Mouse (Mus musculus) hindbrain, embryonic 13.5 days (tissue): ENCODE measurements around the gene Ears2. TPM values are rescaled to one million over a fixed set of nuclear protein-coding genes. Genes with fewer than 3 reads are reported as not detected.

Experiments used
- ATAC-seq: fragments of 200-750 bp; cut with Nextera tagmentation; 2 replicates; pipeline ENCODE4 v1.8.0; 2017; ENCODE audit warnings: moderate TSS enrichment; ENCODE audit not compliant: low FRiP score
- H3K27ac ChIP-seq: fragments of 300-500 bp; sonication (generic); 2 replicates; pipeline ENCODE4 v1.5.1; 2015; ENCODE audit warnings: inconsistent platforms, mild to moderate bottlenecking, moderate library complexity
- H3K27me3 ChIP-seq: fragments of 300-500 bp; sonication (generic); 2 replicates; pipeline ENCODE4 v1.6.1; 2015; ENCODE audit warnings: mild to moderate bottlenecking, inconsistent platforms
- H3K36me3 ChIP-seq: fragments of 300-500 bp; sonication (generic); 2 replicates; pipeline ENCODE4 v1.6.1; 2015; ENCODE audit warnings: mild to moderate bottlenecking, inconsistent platforms
- H3K4me1 ChIP-seq: fragments of 300-500 bp; sonication (generic); replicated peaks from 2 replicates; pipeline ENCODE4 v1.6.1; 2015; ENCODE audit warnings: inconsistent platforms
- H3K4me2 ChIP-seq: fragments of 300-500 bp; sonication (generic); 2 replicates; pipeline ENCODE4 v1.6.1; 2015; ENCODE audit warnings: inconsistent platforms, mild to moderate bottlenecking, moderate library complexity
- H3K4me3 ChIP-seq: fragments of 300-500 bp; sonication (generic); 2 replicates; pipeline ENCODE4 v1.5.1; 2015; ENCODE audit warnings: mild to moderate bottlenecking, inconsistent platforms
- H3K9ac ChIP-seq: fragments of 300-500 bp; sonication (generic); 2 replicates; pipeline ENCODE4 v1.6.1; 2015; ENCODE audit warnings: mild to moderate bottlenecking, inconsistent platforms
- H3K9me3 ChIP-seq: fragments of 300-500 bp; sonication (generic); 2 replicates; pipeline ENCODE4 v1.6.1; 2016; ENCODE audit warnings: inconsistent platforms
- WGBS: fragments of 180-500 bp; shearing (Covaris S2); methylation state at CpG from one replicate; pipeline ENCODE4 v1.1.7; 2015; 5-methylcytosine and 5-hydroxymethylcytosine counted together
- polyA plus RNA-seq: library from polyadenylated mRNA; unstranded; fragments of >200 nt; fragmentation: Nextera tagmentation; extraction: Ambion mirVana; gene quantifications from 2 replicates; pipeline ENCODE4 v1.2.1, GENCODE M21; 2015

The Ears2 gene
- polyA plus RNA-seq, 1 experiment from 2014 or later = 10.4 TPM

DNA sequence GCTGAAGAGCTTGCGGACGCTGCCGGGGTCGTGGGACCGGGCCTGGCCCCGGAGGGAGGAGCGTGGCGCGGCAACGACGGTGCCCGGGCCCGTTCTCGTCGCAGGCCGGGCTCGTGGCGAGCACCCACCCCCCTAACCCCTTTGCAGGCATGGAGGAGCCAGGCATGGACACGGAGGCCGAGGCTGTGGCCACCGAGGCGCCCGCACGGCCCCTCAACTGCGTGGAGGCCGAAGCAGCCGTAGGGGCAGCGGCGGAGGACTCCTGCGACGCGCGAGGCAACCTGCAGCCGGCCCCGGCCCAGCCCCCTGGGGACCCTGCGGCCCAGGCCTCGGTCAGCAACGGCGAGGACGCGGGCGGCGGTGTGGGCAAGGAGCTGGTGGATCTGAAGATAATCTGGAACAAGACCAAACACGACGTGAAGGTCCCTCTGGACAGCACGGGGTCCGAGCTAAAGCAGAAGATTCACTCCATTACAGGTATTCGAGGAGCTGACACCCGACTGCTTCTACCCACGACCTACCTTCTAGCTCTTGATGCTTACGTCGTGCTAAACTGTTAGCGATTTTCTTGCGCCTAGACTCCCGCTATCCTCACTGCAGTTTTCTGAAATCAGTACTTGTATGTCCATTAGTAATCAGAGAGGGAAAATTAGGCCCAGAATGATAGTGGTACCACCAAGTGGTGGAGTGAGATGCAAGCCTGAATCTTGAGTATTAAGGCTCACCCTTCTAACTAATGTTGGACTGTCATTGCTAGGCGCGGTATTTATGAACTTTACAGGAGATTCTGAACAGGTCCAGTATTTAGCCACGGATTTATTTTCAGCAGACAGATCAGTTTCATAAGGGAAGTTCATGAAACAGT lies 686 bp upstream of the Ears2 start:
- 2% methylated on average over 58 of the region's 58 CpGs for WGBS
- no peaks in the 10 kb centered on the region for H3K27me3 ChIP-seq
- H3K36me3 ChIP-seq = peaks cover 30% of the 10 kb centered on the region
- peak overlapping the region; percentile 67 for H3K4me2 ChIP-seq
- peak overlapping the region; percentile 99 for H3K4me3 ChIP-seq
- no peaks in the 10 kb centered on the region for H3K9me3 ChIP-seq
- ATAC-seq = peak; percentile 56
- peaks cover 38% of the 10 kb centered on the region for H3K4me1 ChIP-seq
- H3K27ac ChIP-seq = peak overlapping the region; percentile 96
- peak overlapping the region; percentile 98 for H3K9ac ChIP-seq

DNA sequence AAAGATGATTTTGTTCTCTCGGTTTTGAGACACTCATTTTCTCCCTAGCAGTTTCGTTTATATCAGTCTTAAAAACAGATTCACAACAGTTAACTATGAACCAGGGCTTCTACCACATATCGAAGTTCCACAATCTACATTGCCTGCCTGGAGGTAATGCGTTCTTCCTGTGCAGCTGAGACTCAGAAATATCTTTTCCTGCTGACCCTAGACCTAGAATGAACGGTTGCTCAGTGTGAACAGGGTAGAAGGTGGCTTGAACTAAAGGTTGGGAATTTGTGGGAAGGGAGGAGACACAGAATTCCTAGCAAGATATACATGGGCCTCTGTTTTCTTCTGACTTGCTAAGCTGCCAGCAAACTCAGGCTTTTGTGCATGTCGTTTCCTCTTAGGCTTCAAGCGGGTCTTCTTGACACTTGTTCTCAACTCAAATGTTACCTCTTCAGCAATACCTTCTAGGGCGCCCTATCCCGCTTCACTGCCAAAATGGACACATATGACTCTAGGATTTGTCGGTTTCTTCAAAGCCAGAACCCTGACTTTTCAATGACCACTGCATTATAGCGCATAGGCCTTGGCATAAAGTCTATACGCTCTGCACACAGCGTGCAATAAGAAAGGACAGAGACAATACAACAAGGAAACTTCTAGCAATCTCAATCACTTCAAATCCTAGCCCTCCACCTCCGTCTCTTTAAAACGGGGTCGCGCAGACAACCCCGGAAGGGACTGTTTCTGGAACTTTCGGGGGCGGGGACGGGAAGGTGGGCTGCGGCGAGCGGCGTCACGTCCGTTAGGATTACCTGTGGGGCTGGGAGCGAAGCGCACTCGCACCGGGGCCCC lies 740 bp downstream of the Ears2 start:
- Histone ChIP-seq H3K27me3 (no peaks in the 10 kb centered on the region), H3K27ac (peak overlapping the region; percentile 96), H3K36me3 (peaks cover 27% of the 10 kb centered on the region), H3K9me3 (no peaks in the 10 kb centered on the region), H3K4me2 (peak overlapping the region; percentile 67), H3K9ac (peak overlapping the region; percentile 98), H3K4me3 (peak overlapping the region; percentile 99), H3K4me1 (peaks cover 38% of the 10 kb centered on the region)
- 22% methylated on average over 31 of the region's 31 CpGs for WGBS
- ATAC-seq = no peak; the same call in none of the 2 replicates

DNA sequence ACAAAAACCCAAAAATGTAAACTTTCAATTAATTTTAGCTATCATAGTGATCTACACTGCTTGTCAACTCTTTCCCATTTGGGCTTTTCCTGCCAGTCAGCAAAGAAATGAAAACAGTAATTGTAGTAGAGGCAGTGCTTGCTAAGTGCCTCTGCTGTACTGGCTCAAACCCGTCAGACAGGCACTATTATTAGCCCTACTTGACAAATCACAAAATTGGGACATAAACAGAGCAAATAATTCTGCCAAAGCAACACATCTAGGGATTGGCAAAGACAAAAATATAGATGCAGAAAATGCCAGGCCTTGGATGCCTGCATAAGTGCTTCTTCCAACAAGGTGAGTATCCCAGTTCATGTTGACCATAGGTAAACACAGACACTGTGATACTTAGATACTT lies 1.4 kb downstream of the Ears2 start:
- 81% methylated on average over 1 of the region's 1 CpGs for WGBS
- Histone ChIP-seq H3K36me3 (peaks cover 22% of the 10 kb centered on the region), H3K27ac (no peak overlapping the region), H3K4me2 (peak overlapping the region; percentile 67), H3K9me3 (no peaks in the 10 kb centered on the region), H3K9ac (peak overlapping the region; percentile 98; the same call in 1 of the 2 replicates), H3K4me1 (peaks cover 37% of the 10 kb centered on the region), H3K27me3 (no peaks in the 10 kb centered on the region), H3K4me3 (peak overlapping the region; percentile 99; the same call in 1 of the 2 replicates)
- no peak for ATAC-seq

DNA sequence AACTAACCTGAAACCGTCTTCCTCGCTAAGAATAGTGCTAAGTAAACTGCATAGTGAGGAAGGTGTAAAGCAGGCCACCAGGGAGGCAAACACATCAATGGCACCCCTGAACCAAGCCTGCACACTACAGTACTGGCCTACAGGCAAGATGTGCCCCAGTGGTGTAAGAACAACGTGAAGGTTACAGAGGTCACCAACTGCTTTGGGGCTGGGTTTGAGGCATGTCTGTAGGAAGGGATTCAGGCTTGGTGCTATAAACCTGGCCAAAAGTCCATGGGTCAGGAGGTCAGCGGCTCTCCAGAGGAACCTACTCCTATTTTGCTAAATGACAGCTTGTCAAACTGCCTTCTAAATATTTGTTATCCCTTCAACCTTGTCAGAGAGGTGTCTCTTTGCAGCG lies 10.4 kb downstream of the Ears2 start:
- Histone ChIP-seq H3K27me3 (no peaks in the 10 kb centered on the region), H3K36me3 (peaks cover 53% of the 10 kb centered on the region), H3K9ac (no peak overlapping the region), H3K27ac (no peak overlapping the region), H3K9me3 (no peaks in the 10 kb centered on the region), H3K4me3 (no peak overlapping the region), H3K4me2 (no peak overlapping the region), H3K4me1 (no peaks in the 10 kb centered on the region)
- 92% methylated on average over 5 of the region's 5 CpGs for WGBS
- no peak for ATAC-seq

DNA sequence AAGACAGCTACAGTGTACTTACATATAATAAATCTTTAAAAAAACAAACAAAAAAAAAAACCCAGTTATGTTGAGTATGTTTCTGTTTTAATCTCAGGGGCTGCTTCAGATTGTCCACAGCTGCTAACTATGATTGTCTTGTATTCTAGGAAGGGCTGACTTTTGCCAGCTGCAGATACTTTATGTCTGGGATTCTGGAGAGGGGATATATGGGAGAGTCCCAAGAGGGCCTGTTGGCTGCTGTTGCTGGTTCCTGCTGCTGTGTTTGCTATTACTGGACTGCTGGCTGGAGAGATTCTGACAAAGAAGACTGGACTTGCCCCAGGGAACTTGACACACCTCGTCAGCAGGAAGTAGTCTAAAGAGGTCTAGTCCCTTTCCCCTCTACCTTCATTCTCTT lies 16.2 kb downstream of the Ears2 start:
- Histone ChIP-seq H3K4me1 (no peaks in the 10 kb centered on the region), H3K9ac (no peak overlapping the region), H3K4me2 (no peak overlapping the region), H3K27ac (no peak overlapping the region), H3K9me3 (no peaks in the 10 kb centered on the region), H3K27me3 (no peaks in the 10 kb centered on the region), H3K36me3 (peaks cover 57% of the 10 kb centered on the region), H3K4me3 (no peak overlapping the region)
- ATAC-seq = no peak
- 77% methylated on average over 1 of the region's 1 CpGs for WGBS

DNA sequence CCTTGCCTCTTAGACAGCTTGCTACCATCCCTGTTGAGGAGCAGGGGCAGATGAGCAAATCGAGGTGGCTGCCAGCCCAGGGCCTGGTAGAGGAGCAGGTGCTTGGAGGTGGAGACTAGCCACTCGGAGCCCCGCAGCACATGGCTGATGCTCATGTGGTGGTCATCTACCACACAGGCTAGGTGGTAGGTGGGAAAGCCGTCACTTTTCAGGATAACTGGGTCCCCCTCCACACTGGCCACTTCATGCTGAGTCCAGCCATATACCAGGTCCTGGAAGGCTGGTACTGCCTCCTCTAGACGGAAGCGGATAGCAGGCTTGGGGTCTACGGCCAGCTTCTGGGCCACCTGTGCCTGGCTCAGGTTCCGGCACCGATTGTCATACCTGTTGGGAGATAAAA lies 18.9 kb downstream of the Ears2 start:
- Histone ChIP-seq H3K4me2 (no peak overlapping the region), H3K36me3 (peaks cover 48% of the 10 kb centered on the region), H3K27ac (no peak overlapping the region), H3K4me1 (no peaks in the 10 kb centered on the region), H3K27me3 (no peaks in the 10 kb centered on the region), H3K9me3 (no peaks in the 10 kb centered on the region), H3K4me3 (no peak overlapping the region), H3K9ac (no peak overlapping the region)
- ATAC-seq = no peak
- WGBS = 96% methylated on average over 9 of the region's 9 CpGs

DNA sequence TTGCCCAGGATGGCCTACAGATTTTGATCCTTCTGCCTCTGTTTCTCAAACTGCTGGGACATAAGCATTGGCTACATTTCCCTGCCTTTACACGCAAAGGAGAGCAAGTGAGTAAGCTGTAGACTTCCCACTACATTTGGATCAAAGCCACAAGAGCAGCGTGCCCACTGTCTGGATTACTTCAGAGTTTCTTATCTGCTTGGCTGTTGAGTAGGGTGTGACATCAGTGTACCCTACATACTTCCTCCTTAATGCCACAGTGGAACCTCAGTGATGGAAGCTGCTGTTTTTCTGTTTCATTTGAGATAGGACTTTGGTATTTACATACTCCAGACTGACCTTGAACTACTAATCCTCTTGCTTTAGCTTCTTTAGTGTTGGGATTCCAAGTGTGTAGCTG lies 20.2 kb downstream of the Ears2 start:
- Histone ChIP-seq H3K4me1 (no peaks in the 10 kb centered on the region), H3K9ac (no peak overlapping the region), H3K9me3 (no peaks in the 10 kb centered on the region), H3K4me2 (no peak overlapping the region), H3K27ac (no peak overlapping the region), H3K27me3 (no peaks in the 10 kb centered on the region), H3K4me3 (no peak overlapping the region), H3K36me3 (peaks cover 51% of the 10 kb centered on the region)
- 96% methylated on average over 2 of the region's 2 CpGs for WGBS
- no peak for ATAC-seq

DNA sequence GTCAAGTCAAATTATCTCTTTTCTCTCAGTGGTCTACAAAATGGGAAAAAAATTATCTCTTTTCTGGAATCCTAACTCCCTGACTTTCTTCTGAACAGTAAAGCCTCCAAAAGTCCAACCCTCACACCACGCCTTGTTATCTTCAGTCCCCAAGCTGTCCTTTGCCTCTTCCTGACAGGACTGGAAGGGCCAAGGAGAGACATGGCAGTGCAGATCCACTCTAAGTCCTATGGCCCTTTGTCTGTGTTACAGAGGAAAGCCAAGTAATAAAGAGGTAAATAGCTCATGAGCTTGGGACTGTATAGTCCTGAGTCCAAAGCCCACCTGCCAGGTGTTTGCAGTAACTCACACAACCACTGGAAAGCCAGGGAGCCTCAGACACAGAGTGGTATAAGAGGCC lies 21.4 kb downstream of the Ears2 start:
- no peaks in the 10 kb centered on the region for H3K4me1 ChIP-seq
- H3K9me3 ChIP-seq = no peaks in the 10 kb centered on the region
- H3K27me3 ChIP-seq = no peaks in the 10 kb centered on the region
- H3K27ac ChIP-seq = no peak overlapping the region
- H3K36me3 ChIP-seq = peaks cover 46% of the 10 kb centered on the region
- H3K4me2 ChIP-seq = no peak overlapping the region
- ATAC-seq = no peak
- H3K9ac ChIP-seq = no peak overlapping the region
- no peak overlapping the region for H3K4me3 ChIP-seq
- 100% methylated on average over 1 of the region's 1 CpGs for WGBS

DNA sequence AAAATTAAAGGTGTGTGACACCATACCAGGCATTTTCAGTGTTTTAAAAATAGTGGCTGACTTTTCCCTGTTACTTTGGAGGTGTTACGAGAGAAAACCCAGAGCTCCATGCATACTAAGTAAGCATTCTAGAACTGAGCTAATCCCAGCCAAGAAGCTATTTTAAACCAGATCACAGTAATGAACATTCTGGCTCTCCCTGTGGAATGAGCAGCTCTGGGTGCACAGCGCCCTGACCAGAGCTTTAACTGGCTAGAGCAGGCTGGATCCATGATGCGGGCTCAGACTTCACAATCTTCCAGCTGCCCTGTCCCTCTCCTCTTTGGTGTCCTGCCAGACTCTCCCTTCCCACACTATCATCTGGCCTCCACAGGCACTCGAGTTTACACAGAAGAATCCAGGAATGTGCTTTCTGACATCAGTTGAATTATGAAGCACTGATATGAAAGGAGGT lies 21.9 kb downstream of the Ears2 start:
- no peak for ATAC-seq
- Histone ChIP-seq H3K27ac (no peak overlapping the region), H3K4me1 (no peaks in the 10 kb centered on the region), H3K36me3 (peaks cover 46% of the 10 kb centered on the region), H3K9ac (no peak overlapping the region), H3K4me3 (no peak overlapping the region), H3K27me3 (no peaks in the 10 kb centered on the region), H3K9me3 (no peaks in the 10 kb centered on the region), H3K4me2 (no peak overlapping the region)
- WGBS = 93% methylated on average over 4 of the region's 4 CpGs

DNA sequence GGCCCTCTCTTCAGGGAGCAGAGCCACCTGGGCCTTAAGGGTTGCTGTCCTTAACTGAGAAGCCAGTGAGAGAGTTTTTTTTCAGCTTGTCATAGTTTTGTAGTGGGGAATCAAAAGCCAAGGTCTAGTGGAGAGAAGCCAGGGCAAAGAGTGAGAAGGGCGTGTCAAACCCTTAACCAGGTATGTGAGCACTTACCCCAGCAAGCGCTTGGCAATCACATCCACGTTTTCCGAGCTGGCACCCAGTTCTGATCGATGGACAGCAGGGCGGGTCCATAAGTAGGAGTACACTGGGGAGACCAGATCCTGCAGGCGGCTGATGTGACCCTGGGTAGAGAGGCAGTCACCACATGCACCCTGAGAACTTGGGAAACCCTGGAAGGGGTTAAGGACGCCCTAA lies 23.0 kb downstream of the Ears2 start:
- Histone ChIP-seq H3K9ac (no peak overlapping the region), H3K4me3 (no peak overlapping the region), H3K36me3 (peaks cover 56% of the 10 kb centered on the region), H3K4me2 (no peak overlapping the region), H3K4me1 (no peaks in the 10 kb centered on the region), H3K27me3 (no peaks in the 10 kb centered on the region), H3K9me3 (no peaks in the 10 kb centered on the region), H3K27ac (no peak overlapping the region)
- no peak for ATAC-seq
- 89% methylated on average over 8 of the region's 8 CpGs for WGBS

DNA sequence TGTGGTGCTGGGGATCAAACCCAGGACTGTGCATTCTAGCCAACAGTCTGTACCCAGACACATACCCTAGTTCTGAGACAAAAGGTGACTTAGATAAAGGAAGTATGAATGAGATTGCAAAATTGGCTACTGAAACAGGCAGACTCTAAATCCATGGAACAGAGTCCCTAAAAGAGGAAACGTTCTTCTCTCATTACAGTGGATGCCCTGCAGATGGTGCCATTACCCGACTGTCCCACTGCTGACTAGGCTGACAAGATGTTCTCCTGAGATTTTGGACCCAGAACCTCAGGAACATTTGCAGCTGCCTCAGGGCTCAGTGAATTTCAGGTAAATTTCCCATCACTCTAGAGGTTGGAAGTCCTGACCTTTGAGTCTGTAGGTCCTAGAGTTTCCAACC lies 32.7 kb downstream of the Ears2 start:
- 55% methylated on average over 2 of the region's 2 CpGs for WGBS
- Histone ChIP-seq H3K4me3 (no peak overlapping the region), H3K4me2 (no peak overlapping the region), H3K4me1 (no peaks in the 10 kb centered on the region), H3K36me3 (peaks cover 16% of the 10 kb centered on the region), H3K27ac (no peak overlapping the region), H3K27me3 (no peaks in the 10 kb centered on the region), H3K9ac (no peak overlapping the region), H3K9me3 (no peaks in the 10 kb centered on the region)
- no peak for ATAC-seq

DNA sequence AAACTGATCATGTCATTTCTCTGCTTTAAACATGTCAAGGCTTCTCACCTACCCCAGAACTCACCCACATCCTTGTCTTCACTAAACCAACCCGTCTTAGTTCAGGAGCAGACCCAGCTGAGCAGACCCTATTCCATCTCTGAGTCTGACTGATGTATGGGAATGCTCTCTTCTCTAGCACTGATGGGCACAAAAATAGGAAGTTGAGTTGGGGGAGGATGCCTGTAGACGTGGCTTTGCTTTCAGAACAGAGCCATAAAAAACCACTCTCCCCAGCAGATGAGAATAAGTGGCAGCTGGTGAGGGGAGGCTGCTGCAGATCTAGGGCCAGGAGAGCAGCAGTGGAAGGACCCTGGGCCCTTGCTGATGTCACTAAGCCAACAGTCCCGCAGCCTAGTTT lies 33.7 kb downstream of the Ears2 start:
- no peak for ATAC-seq
- Histone ChIP-seq H3K4me1 (no peaks in the 10 kb centered on the region), H3K36me3 (peaks cover 6% of the 10 kb centered on the region), H3K27ac (no peak overlapping the region), H3K4me3 (no peak overlapping the region), H3K27me3 (no peaks in the 10 kb centered on the region), H3K4me2 (no peak overlapping the region), H3K9me3 (no peaks in the 10 kb centered on the region), H3K9ac (no peak overlapping the region)
- WGBS = 76% methylated on average over 3 of the region's 3 CpGs
